Mouse (Mus musculus) liver, embryonic 15.5 days (tissue): ENCODE measurements around the gene Marc2. TPM values are rescaled to one million over a fixed set of nuclear protein-coding genes. Genes with fewer than 3 reads are reported as not detected.

Source experiments
- ATAC-seq: fragments of 200-750 bp; cut with Nextera tagmentation; 2 replicates; pipeline ENCODE4 v1.8.0; 2017; ENCODE audit warnings: moderate number of reproducible peaks, mild to moderate bottlenecking, moderate library complexity; ENCODE audit not compliant: insufficient read depth
- H3K27ac ChIP-seq: fragments of 300-500 bp; sonication (generic); replicated peaks from 2 replicates; pipeline ENCODE4 v1.5.1; 2015; ENCODE audit warnings: mild to moderate bottlenecking, inconsistent platforms
- H3K27me3 ChIP-seq: fragments of 300-500 bp; sonication (generic); 2 replicates; pipeline ENCODE4 v1.6.1; 2015; ENCODE audit warnings: mild to moderate bottlenecking, inconsistent platforms
- H3K36me3 ChIP-seq: fragments of 300-500 bp; sonication (generic); replicated peaks from 2 replicates; pipeline ENCODE4 v1.6.1; 2015; ENCODE audit warnings: moderate library complexity, mild to moderate bottlenecking, inconsistent platforms
- H3K4me1 ChIP-seq: fragments of 300-500 bp; sonication (generic); replicated peaks from 2 replicates; pipeline ENCODE4 v1.6.1; 2015; ENCODE audit warnings: inconsistent platforms
- H3K4me2 ChIP-seq: fragments of 300-500 bp; sonication (generic); 2 replicates; pipeline ENCODE4 v1.6.1; 2015; ENCODE audit warnings: moderate library complexity, mild to moderate bottlenecking, inconsistent platforms
- H3K4me3 ChIP-seq: fragments of 300-500 bp; sonication (generic); replicated peaks from 2 replicates; pipeline ENCODE4 v1.5.1; 2015; ENCODE audit warnings: mild to moderate bottlenecking, inconsistent platforms
- H3K9ac ChIP-seq: fragments of 300-500 bp; sonication (generic); 2 replicates; pipeline ENCODE4 v1.6.1; 2015; ENCODE audit warnings: moderate library complexity, mild to moderate bottlenecking, inconsistent platforms
- H3K9me3 ChIP-seq: fragments of 300-500 bp; sonication (generic); replicated peaks from 2 replicates; pipeline ENCODE4 v1.6.1; 2016; ENCODE audit warnings: inconsistent platforms
- WGBS: fragments of 180-500 bp; shearing (Covaris S2); methylation state at CpG from one replicate; pipeline ENCODE4 v1.1.7; 2015; ENCODE audit warnings: mixed read lengths; ENCODE audit not compliant: insufficient replicate concordance; 5-methylcytosine and 5-hydroxymethylcytosine counted together
- polyA plus RNA-seq: library from polyadenylated mRNA; unstranded; fragments of >200 nt; fragmentation: Nextera tagmentation; extraction: Ambion mirVana; gene quantifications from 2 replicates; pipeline ENCODE4 v1.2.1, GENCODE M21; 2015

The Marc2 gene
- polyA plus RNA-seq, 1 experiment from 2014 or later = 210 TPM

DNA sequence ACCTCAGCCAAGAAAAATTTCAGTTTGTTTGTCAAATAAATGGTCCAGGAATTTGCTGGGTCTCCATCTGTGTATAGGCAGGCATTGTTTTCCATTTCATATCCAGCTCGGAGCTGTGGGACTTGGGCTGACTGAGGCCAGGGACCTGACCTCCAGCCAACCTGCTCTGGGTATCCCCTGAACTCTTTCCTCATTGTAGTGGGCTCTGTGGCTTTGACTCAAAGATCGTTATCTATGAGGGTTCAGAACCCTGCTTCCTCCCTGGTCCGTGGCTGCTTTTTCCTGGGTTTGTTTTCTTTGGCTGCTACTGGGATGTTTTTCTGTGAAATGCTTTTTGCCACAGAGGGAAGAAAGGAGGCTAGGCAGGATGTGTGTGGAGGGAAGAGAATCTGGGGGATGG lies 7.7 kb upstream of the Marc2 start:
- Histone ChIP-seq H3K4me2 (peak overlapping the region; percentile 43; the same call in 1 of the 2 replicates), H3K4me1 (peaks cover 32% of the 10 kb centered on the region), H3K9ac (no peak overlapping the region), H3K4me3 (no peak overlapping the region), H3K27me3 (0 out of 2 replicates have a peak, but pooled peaks cover 3% of the 10 kb centered on the region), H3K27ac (peak overlapping the region; percentile 61; the same call in 1 of the 2 replicates), H3K9me3 (no peaks in the 10 kb centered on the region), H3K36me3 (no peaks in the 10 kb centered on the region)
- 14% methylated on average over 3 of the region's 3 CpGs for WGBS
- no peak for ATAC-seq

DNA sequence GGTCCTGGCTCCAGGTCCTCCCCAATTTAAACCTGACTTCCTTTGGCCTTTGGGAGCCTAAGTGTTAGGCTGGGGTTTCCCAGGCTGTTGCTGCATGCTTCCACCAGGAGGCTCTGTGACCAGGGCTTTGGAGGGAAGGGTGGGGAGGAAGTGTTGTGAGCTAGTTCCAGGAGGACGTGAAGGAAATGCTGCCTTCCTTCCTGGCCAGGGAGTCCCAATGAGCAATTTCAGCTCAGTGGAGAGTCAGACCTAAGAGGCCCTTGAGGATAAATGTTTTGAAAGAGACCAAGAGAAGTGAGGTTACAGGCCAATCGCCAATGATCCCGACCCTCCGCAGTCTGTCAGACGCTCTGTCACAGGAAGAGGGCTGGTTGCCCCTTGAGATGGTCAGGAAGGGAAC lies 7.1 kb upstream of the Marc2 start:
- H3K4me3 ChIP-seq = 0 out of 2 replicates have a peak overlapping the region, but pooled peaks have one; percentile 8

DNA sequence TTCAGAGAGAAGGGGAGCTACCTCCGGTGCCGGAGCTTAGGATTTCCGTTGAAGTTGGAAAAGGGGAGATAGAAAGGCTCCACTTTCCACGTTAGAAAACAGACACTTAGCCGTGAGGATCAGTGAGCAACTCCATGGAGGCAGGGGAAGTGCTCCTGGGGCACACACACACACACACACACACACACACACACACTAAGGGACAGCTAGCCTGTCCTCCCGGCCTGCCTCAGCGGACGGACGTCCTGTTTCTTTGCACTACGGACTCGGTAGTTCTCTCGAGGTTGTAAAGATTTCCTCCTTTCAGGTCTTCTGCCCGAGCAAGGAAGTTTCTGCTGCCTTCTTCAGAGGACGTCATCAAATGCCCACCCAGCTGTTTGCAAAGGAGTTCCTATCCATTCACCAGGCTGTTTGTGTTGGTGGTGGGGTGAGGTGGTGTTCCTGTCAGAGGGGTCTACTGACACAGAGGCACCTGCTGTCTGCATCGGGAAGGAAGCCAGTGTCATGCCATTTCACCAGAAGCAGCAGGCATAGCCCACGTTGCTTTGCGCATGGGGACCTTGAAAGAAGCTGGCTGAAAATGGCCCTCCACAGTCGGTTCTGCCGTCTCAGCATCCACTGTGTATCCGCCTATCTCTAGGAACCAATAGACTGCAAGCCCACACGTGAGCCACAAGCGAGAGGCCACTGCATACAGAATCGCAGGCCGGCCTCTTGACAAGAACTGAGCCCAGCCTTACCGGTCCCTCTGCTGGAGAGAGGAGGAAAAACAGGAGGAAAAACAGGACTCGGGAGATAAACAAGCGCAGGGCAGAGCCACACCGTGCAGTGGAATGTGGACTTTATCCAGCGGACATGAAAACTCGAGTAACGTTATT lies 5.7 kb upstream of the Marc2 start:
- H3K9me3 ChIP-seq = no peaks in the 10 kb centered on the region
- no peaks in the 10 kb centered on the region for H3K36me3 ChIP-seq
- H3K27me3 ChIP-seq = 0 out of 2 replicates have a peak, but pooled peaks cover 3% of the 10 kb centered on the region
- H3K4me3 ChIP-seq = peak overlapping the region; percentile 7
- 0 out of 2 replicates have a peak overlapping the region, but pooled peaks have one; percentile 27 for H3K9ac ChIP-seq
- H3K4me1 ChIP-seq = peaks cover 40% of the 10 kb centered on the region
- 8% methylated on average over 31 of the region's 31 CpGs for WGBS
- peak; percentile 86 for ATAC-seq
- peak overlapping the region; percentile 72 for H3K27ac ChIP-seq
- peak overlapping the region; percentile 62 for H3K4me2 ChIP-seq

More for the DNA sequence above, 7.1 kb upstream of the Marc2 start:
- peaks cover 32% of the 10 kb centered on the region for H3K4me1 ChIP-seq
- H3K9me3 ChIP-seq = no peaks in the 10 kb centered on the region
- peak overlapping the region; percentile 43 for H3K4me2 ChIP-seq
- no peak overlapping the region; the same call in 1 of the 2 replicates for H3K9ac ChIP-seq
- peak overlapping the region; percentile 61 for H3K27ac ChIP-seq
- WGBS = 7% methylated on average over 5 of the region's 5 CpGs
- ATAC-seq = no peak
- no peaks in the 10 kb centered on the region for H3K36me3 ChIP-seq
- 0 out of 2 replicates have a peak, but pooled peaks cover 3% of the 10 kb centered on the region for H3K27me3 ChIP-seq

DNA sequence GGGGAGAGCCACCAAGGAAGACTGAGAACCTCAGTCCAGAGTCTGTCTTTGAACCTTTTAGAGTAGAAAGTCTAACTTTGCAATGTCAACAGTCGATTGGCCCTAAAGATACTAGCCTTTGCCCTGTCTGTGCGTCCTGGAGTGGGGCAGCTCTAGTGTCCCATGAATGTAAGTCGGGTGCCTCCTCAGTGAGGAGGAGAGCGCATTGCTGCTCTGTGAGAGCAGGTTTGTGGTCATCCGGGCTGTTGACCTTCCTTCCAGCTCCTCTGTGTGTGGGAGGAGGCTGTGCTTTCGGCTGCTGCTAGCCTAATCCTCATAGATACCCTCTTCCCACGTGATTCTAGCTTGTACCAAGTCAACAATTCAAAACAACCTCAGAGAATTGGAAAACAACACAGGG lies 4.9 kb upstream of the Marc2 start:
- Histone ChIP-seq H3K9ac (no peak overlapping the region), H3K27ac (peak overlapping the region; percentile 72), H3K36me3 (no peaks in the 10 kb centered on the region), H3K4me3 (no peak overlapping the region), H3K4me1 (peaks cover 48% of the 10 kb centered on the region), H3K4me2 (peak overlapping the region; percentile 62; the same call in 1 of the 2 replicates), H3K9me3 (no peaks in the 10 kb centered on the region), H3K27me3 (0 out of 2 replicates have a peak, but pooled peaks cover 3% of the 10 kb centered on the region)
- WGBS = 39% methylated on average over 7 of the region's 7 CpGs
- 0 out of 2 replicates have a peak, but pooled peaks have one; percentile 2 for ATAC-seq

DNA sequence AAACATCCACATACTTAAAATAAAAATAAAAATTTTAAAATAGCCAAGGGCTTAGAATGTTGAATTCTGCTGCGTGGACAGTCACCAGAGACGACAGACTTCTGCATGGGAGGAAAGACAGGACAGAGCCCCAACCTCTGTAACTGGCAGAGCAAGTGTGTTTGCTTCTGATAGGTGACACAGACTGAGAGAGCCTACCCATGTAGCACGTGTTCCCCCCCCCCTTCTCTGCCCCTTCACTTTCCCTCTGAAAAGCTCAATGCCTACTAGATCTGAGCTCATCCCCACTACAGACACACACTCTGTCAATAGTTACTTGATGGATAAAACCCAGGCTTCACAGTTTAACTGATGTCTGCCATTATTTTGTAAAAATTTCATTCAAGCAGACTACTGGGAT lies 722 bp upstream of the Marc2 start:
- Histone ChIP-seq H3K4me2 (peak overlapping the region; percentile 90), H3K9ac (peak overlapping the region; percentile 88; the same call in 1 of the 2 replicates), H3K27me3 (no peaks in the 10 kb centered on the region), H3K4me1 (peaks cover 63% of the 10 kb centered on the region), H3K27ac (peak overlapping the region; percentile 82), H3K36me3 (no peaks in the 10 kb centered on the region), H3K4me3 (peak overlapping the region; percentile 83), H3K9me3 (no peaks in the 10 kb centered on the region)
- WGBS = 11% methylated on average over 3 of the region's 3 CpGs
- peak; percentile 6; the same call in 1 of the 2 replicates for ATAC-seq

DNA sequence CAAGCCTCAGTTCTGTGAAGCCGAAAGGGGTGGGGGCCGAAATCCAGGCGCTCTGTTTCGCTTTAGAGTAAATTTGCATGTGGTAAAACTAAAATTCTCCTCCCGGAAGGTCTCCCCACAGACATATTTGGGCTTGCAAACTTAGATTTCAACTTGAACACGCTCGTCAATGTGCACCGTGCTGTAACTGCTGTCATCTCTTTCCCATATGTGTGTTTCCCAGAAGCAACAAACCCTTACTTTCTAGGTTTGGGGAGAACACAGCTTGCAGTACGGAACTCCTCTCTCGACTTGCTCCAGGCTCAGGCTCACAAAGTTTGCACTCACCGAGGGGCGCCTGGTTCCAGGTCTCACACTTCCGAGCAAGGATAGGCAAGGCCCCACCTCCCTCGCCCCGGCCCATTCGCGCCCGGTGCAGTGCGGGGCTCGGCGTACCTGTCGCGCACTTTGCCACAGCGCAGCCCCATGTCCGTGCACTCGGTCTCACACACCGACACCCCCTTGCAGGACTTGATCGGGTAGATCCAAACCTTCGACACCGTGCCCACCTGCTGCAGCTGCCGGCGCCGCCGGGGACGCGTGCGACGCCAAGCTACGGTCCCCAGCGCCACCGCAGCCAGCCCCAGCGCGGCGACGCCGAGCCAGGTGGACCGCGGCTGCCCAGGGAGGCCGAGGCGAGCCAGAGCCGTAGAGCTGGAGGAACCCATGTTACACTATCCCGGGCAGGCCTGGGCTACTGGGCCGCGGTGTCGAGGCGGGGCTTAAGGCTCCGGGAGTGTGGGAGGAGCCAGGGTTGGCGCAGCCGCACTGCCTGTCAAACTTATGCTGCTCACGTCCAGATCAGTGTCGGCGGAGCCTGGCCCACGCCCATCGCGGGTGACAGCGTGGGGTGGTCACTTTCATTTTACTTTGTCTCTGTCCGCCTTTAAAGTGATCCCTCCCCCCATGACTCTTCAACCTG lies 860 bp downstream of the Marc2 start:
- H3K9me3 ChIP-seq = no peaks in the 10 kb centered on the region
- peak overlapping the region; percentile 90 for H3K4me2 ChIP-seq
- peak overlapping the region; percentile 88 for H3K9ac ChIP-seq
- peaks cover 66% of the 10 kb centered on the region for H3K4me1 ChIP-seq
- peaks cover 9% of the 10 kb centered on the region for H3K36me3 ChIP-seq
- H3K27ac ChIP-seq = peak overlapping the region; percentile 89
- under 1% methylated on average over 67 of the region's 67 CpGs for WGBS
- peak overlapping the region; percentile 83 for H3K4me3 ChIP-seq
- ATAC-seq = peak; percentile 96
- no peaks in the 10 kb centered on the region for H3K27me3 ChIP-seq

DNA sequence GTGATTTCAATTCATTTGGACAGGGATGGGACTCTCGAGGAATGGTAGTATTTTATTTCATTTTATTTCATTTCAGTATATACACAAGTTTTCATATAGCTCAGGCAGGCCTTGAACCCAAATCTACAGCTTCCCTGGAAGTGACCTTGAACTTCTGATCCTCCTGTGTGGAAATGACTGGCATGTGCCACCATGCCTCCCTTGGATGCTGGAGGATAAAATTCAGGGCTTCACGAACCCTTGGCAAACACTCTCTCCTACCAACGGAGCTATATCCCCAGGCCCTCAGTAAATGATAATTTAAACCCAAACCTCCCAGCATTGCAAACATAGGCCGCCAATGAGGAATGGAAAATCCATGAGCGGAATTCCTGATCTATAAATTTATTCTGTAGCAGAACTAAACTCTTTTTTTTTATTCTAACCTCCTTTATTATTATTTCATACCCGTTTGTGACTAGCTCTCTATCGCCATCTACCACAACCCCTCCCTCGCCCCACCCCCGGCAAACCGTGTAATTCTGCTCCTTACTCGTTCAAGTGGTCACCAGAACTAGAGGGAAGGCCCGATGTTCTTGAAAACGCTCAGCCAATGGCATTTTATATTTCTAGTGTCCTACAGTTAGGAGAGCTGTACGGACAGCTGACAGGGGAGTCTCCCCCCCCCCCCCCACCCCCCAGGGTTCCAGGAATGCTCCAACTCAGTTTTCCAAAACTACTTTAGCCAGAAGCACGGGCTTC lies 1.8 kb downstream of the Marc2 start:
- Histone ChIP-seq H3K9ac (peak overlapping the region; percentile 88), H3K4me2 (peak overlapping the region; percentile 90), H3K9me3 (no peaks in the 10 kb centered on the region), H3K27me3 (no peaks in the 10 kb centered on the region), H3K36me3 (peaks cover 16% of the 10 kb centered on the region), H3K4me3 (peak overlapping the region; percentile 83), H3K27ac (peak overlapping the region; percentile 89), H3K4me1 (peaks cover 72% of the 10 kb centered on the region)
- no peak for ATAC-seq
- 11% methylated on average over 15 of the region's 15 CpGs for WGBS

DNA sequence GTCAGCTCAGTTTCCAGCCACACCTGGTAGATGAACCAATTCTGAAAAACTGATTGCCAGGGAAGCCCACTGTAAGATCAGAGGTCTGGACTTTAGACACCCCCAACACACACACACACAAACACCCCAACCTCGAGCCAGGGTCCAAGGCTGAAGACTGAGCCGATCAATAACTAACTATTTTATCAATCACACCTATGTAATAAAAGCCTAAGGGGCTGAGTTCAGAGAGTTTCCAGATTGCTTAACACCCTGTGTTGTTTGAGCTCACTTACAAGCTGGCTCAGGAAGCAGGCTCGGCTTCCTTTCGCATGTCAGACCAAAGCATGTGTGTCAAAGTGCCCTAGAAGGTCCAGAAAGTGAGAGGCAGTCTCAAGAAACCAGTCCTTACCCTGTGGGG lies 8.6 kb downstream of the Marc2 start:
- 0 out of 2 replicates have a peak, but pooled peaks have one; percentile 26 for ATAC-seq
- Histone ChIP-seq H3K9ac (no peak overlapping the region), H3K4me1 (peaks cover 41% of the 10 kb centered on the region), H3K4me3 (no peak overlapping the region), H3K27me3 (no peaks in the 10 kb centered on the region), H3K27ac (peak overlapping the region; percentile 25), H3K4me2 (no peak overlapping the region), H3K9me3 (no peaks in the 10 kb centered on the region), H3K36me3 (peaks cover 63% of the 10 kb centered on the region)
- WGBS = 62% methylated on average over 4 of the region's 4 CpGs

DNA sequence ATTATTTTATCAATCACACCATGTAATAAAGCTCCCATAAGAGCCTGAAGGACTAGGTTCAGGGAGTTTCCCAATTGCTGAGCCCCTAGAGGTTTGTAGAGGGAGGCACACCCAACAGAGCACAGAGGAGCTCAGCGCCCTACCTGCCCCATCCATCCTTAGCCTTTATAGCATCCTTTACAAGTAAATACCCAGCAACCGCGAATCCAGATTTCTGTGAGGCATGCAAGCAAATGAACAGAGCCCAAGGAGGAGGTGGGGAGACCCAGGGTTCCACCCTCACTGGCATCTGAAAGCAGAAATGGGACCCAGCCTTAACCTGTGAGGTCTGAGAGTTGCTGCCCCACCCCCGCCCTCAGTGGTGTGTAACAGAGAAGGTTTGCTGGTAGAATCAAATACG lies 9.9 kb downstream of the Marc2 start:
- no peaks in the 10 kb centered on the region for H3K27me3 ChIP-seq
- H3K36me3 ChIP-seq = peaks cover 76% of the 10 kb centered on the region
- WGBS = 81% methylated on average over 5 of the region's 5 CpGs

DNA sequence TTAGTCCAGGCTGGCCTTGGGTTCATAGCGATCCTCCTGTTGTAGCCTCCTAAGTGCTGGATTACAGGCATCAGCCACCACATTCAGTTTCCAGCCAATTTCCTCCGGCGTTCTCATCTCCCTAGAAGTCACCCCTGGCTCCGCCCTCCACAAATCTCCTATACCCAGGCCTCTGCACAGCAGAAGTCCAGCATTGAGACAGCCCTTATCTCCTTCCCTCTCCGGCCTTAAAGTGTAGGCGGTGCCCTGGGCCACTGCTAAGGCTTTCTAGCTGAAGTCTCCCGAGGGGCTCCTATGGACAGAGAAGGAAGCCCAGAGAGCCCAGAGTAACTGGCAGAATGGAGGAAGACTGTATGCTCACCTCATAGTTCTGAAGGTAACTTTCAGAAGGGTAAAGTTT lies 12.8 kb downstream of the Marc2 start:
- no peak overlapping the region for H3K4me2 ChIP-seq
- 58% methylated on average over 7 of the region's 7 CpGs for WGBS
- H3K9me3 ChIP-seq = no peaks in the 10 kb centered on the region
- peaks cover 78% of the 10 kb centered on the region for H3K36me3 ChIP-seq
- H3K4me1 ChIP-seq = peaks cover 10% of the 10 kb centered on the region; the same call in 1 of the 2 replicates
- H3K27ac ChIP-seq = no peak overlapping the region
- no peaks in the 10 kb centered on the region for H3K27me3 ChIP-seq
- no peak; the same call in 1 of the 2 replicates for ATAC-seq
- H3K9ac ChIP-seq = no peak overlapping the region
- H3K4me3 ChIP-seq = no peak overlapping the region

More for the DNA sequence above, 9.9 kb downstream of the Marc2 start:
- no peak overlapping the region for H3K4me2 ChIP-seq
- no peak overlapping the region for H3K27ac ChIP-seq
- no peak overlapping the region for H3K9ac ChIP-seq
- peaks cover 28% of the 10 kb centered on the region for H3K4me1 ChIP-seq
- H3K9me3 ChIP-seq = no peaks in the 10 kb centered on the region
- H3K4me3 ChIP-seq = no peak overlapping the region
- no peak for ATAC-seq
